Mouse (Mus musculus): ENCODE measurements around the gene 1600014C23Rik. TPM values are rescaled to one million over a fixed set of nuclear protein-coding genes. Genes with fewer than 3 reads are reported as not detected.
A peak's percentile ranks its signal among the peaks of the same experiment; 100 is the strongest.

The 1600014C23Rik gene
- total RNA-seq, 2 experiments from 2014 or later, result 0.50 TPM; not detected in 1

- H3K27ac ChIP-seq, result peak overlapping the region; percentile 90
- TF ChIP-seq CTCF (IDR thresholded peaks at IDR 0.05), result no peak
- intact Hi-C loops (cut with DNase I), result no loop called here
Measured at GRCm38 (mm10) chr17:45693812-45694565, 39.7 kb downstream of the 1600014C23Rik start.

GRCm38 (mm10) chr17:45692159-45692558, 41.5 kb downstream of the 1600014C23Rik start:
- DNase-seq, result no peak
- no peak for TF ChIP-seq CTCF (IDR thresholded peaks at IDR 0.05)
- H3K4me3 ChIP-seq, result no peak overlapping the region
- intact Hi-C loops (cut with DNase I), result no loop called here
- peak overlapping the region; percentile 90 for H3K27ac ChIP-seq

More at GRCm38 (mm10) chr17:45693812-45694565, 39.7 kb downstream of the 1600014C23Rik start:
- DNase-seq, result peak; percentile 70
- peak overlapping the region; percentile 17 for H3K4me3 ChIP-seq

- H3K27ac ChIP-seq, result no peak overlapping the region
- intact Hi-C loops (cut with DNase I), result no loop called here
- no peak overlapping the region for H3K4me3 ChIP-seq
- no peak for TF ChIP-seq CTCF (IDR thresholded peaks at IDR 0.05)
- DNase-seq, result no peak
Measured at GRCm38 (mm10) chr17:45690044-45690443, 43.6 kb downstream of the 1600014C23Rik start.

- TF ChIP-seq CTCF (IDR thresholded peaks at IDR 0.05), result no peak
- no peak for DNase-seq
- Histone ChIP-seq H3K27ac (peak overlapping the region; percentile 46; the same call in 1 of the 2 replicates), H3K4me3 (no peak overlapping the region)
- intact Hi-C loops (cut with DNase I), result no loop called here
Measured at GRCm38 (mm10) chr17:45689120-45689519, 44.5 kb downstream of the 1600014C23Rik start.

- TF ChIP-seq CTCF (IDR thresholded peaks at IDR 0.05), result no peak
- peak within 1 kb of the TSS; percentile 98 for H3K27ac ChIP-seq
- intact Hi-C loops (cut with DNase I), result no loop called here
- peak within 1 kb of the TSS; percentile 94 for H3K4me3 ChIP-seq
- DNase-seq, result no peak
Measured at GRCm38 (mm10) chr17:45686716-45687115, 46.9 kb downstream of the 1600014C23Rik start, which contains the start of gene Tmem63b. TSS of gene Tmem63b (minus strand) at chr17:45686905.

- intact Hi-C loops (cut with DNase I), result no loop called here
- H3K4me3 ChIP-seq, result peak within 1 kb of the TSS; percentile 94
- DNase-seq, result peak; percentile 95
- peak within 1 kb of the TSS; percentile 98 for H3K27ac ChIP-seq
- no peak for TF ChIP-seq CTCF (IDR thresholded peaks at IDR 0.05)
Measured at GRCm38 (mm10) chr17:45686093-45686619, 47.5 kb downstream of the 1600014C23Rik start, which contains the start of gene Mrpl14. TSS of gene Mrpl14 (plus strand) at chr17:45686322.

- Histone ChIP-seq H3K27ac (peak overlapping the region; percentile 98), H3K4me3 (peak overlapping the region; percentile 94)
- intact Hi-C loops (cut with DNase I), result no loop called here
- no peak for TF ChIP-seq CTCF (IDR thresholded peaks at IDR 0.05)
- peak; percentile 69 for DNase-seq
Measured at GRCm38 (mm10) chr17:45685171-45686092, 48.2 kb downstream of the 1600014C23Rik start.

- Histone ChIP-seq H3K27ac (peak overlapping the region; percentile 98), H3K4me3 (peak overlapping the region; percentile 94)
- TF ChIP-seq CTCF (IDR thresholded peaks at IDR 0.05), result no peak
- no peak for DNase-seq
- intact Hi-C loops (cut with DNase I), result no loop called here
Measured at GRCm38 (mm10) chr17:45684667-45685131, 48.9 kb downstream of the 1600014C23Rik start.

Other genes starting within 250 kb of the 1600014C23Rik start
- gene Aars2, start 227.0 kb downstream of the 1600014C23Rik start, total RNA-seq (2021), result 10 to 100 TPM; 13.4 to 15.8 TPM
- not detected for gene Tcte1, start 210.4 kb downstream of the 1600014C23Rik start, total RNA-seq (2021)
- gene Tmem151b, start 184.2 kb downstream of the 1600014C23Rik start, total RNA-seq (2021), result not detected
- gene Nfkbie, start 178.1 kb downstream of the 1600014C23Rik start, total RNA-seq (2021), result under 1 TPM; 0.36 to 0.43 TPM
- 10 to 100 TPM; 16.0 to 17.3 TPM for gene Slc35b2, start 170.0 kb downstream of the 1600014C23Rik start, total RNA-seq (2021)
- gene Hsp90ab1, start 160.6 kb downstream of the 1600014C23Rik start, total RNA-seq (2021), result 1,000 to 10,000 TPM; 1,106 to 1,162 TPM
- 10 to 100 TPM; 27.4 to 44.7 TPM for gene Slc29a1, start 134.2 kb downstream of the 1600014C23Rik start, total RNA-seq (2021)
- gene Mymx, start 131.7 kb downstream of the 1600014C23Rik start, total RNA-seq (2021), result under 1 TPM in 1 of 2 experiments, not detected in 1; 0.36 TPM
- gene Capn11, start 74.5 kb downstream of the 1600014C23Rik start, total RNA-seq (2021), result under 1 TPM; 0.59 to 0.98 TPM
- 100 to 1,000 TPM in 1 of 2 experiments, 10 to 100 TPM in 1; 99.5 to 139 TPM for gene Mrpl14, start 47.5 kb downstream of the 1600014C23Rik start, total RNA-seq (2021)
- gene Tmem63b, start 46.9 kb downstream of the 1600014C23Rik start, total RNA-seq (2021), result 10 to 100 TPM; 66.5 to 81.6 TPM